Mouse (Mus musculus) embryonic facial prominence, embryonic 10.5 days (tissue): ENCODE measurements at regions not wholly inside any gene's neighbourhood (a gene's known extent, or its start where the extent isn't known, plus 50 kb on each side); places are given as distances from the start of the nearest gene placed in this dataset.
"Not testable (repeated sequence)": the region's sequence is repeated elsewhere in the genome, so short reads cannot be mapped to it uniquely, and the experiment has no call there.

Experiments
- DNase-seq: peaks from one replicate; pipeline ENCODE4 v3.0.0-alpha.2; 2017; ENCODE audit warnings: low spot score
- H3K27ac ChIP-seq: fragments of 300-500 bp; sonication (generic); replicated peaks from 2 replicates; pipeline ENCODE4 v1.5.1; 2016; ENCODE audit warnings: mild to moderate bottlenecking
- H3K27me3 ChIP-seq: fragments of 300-500 bp; sonication (generic); replicated peaks from 2 replicates; pipeline ENCODE4 v1.6.1; 2016; ENCODE audit warnings: low read depth, mild to moderate bottlenecking; ENCODE audit not compliant: poor library complexity, severe bottlenecking
- H3K36me3 ChIP-seq: fragments of 300-500 bp; sonication (generic); replicated peaks from 2 replicates; pipeline ENCODE4 v1.6.1; 2016; ENCODE audit warnings: mild to moderate bottlenecking, moderate library complexity
- H3K4me1 ChIP-seq: fragments of 300-500 bp; sonication (generic); 2 replicates; pipeline ENCODE4 v1.6.1; 2016
- H3K4me3 ChIP-seq: fragments of 300-500 bp; sonication (generic); 2 replicates; pipeline ENCODE4 v1.5.1; 2016; ENCODE audit warnings: mild to moderate bottlenecking, moderate library complexity
- H3K9me3 ChIP-seq: fragments of 300-500 bp; sonication (generic); 2 replicates; pipeline ENCODE4 v1.6.1; 2016; ENCODE audit warnings: mild to moderate bottlenecking
- WGBS: fragments of 180-500 bp; shearing (Covaris S2); methylation state at CpG from one replicate; pipeline ENCODE4 v1.1.7; 2016; 5-methylcytosine and 5-hydroxymethylcytosine counted together

DNA sequence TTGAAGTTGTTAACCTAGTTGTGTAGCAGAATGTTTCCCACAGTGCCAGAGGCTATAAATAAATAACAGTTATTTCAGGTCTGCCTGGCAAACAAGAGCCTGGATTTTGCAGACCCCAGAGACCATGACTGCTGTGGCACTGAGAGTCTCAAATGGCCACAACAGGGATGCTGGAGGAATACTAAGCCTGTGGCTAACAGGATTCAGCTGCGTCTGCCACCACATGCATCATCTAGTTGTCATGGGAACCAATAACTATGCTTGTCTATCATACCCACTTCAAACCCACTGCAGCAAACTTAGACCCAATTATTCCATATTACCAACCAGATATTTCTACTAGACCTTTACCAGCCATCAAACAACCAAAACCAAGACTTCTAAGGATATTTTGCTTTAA, 385.4 kb downstream of the Mat2b start:
- Histone ChIP-seq H3K36me3 (no peaks in the 10 kb centered on the region), H3K27me3 (no peaks in the 10 kb centered on the region), H3K4me1 (no peaks in the 10 kb centered on the region), H3K27ac (no peak overlapping the region), H3K4me3 (no peak overlapping the region), H3K9me3 (no peaks in the 10 kb centered on the region)
- WGBS = 39% methylated on average over 1 of the region's 1 CpGs
- DNase-seq = peak; percentile 13

GRCm38 (mm10) chr11:40302568-40302967, 392.4 kb downstream of the Mat2b start:
- Histone ChIP-seq H3K27me3 (no peaks in the 10 kb centered on the region), H3K4me1 (no peaks in the 10 kb centered on the region), H3K9me3 (no peaks in the 10 kb centered on the region), H3K36me3 (no peaks in the 10 kb centered on the region), H3K27ac (no peak overlapping the region), H3K4me3 (no peak overlapping the region)
- DNase-seq = no peak
- 93% methylated on average over 2 of the region's 2 CpGs for WGBS

DNA sequence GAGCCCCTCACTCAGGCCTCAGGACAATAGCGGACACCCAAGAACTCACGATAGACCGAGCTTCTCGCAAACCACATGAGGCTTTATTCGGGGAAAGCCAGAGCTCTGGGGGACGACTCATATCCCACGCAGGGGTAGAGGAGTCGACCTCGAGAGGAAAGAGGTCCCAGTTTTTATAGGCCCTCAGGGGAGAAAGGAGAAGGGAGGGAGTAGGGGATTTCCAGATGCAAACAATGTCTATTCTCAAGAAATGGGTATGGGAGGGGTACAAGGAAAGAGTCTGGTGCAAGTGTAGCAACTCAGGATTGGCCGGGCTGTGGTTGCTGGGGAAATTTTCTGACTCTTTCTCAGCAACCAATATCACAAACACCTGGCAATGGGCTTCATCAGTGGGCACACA, 395.0 kb downstream of the Mat2b start:
- H3K27me3 ChIP-seq, H3K9me3 ChIP-seq, H3K36me3 ChIP-seq, DNase-seq, H3K4me3 ChIP-seq, H3K27ac ChIP-seq, H3K4me1 ChIP-seq: not testable (repeated sequence)
- WGBS = 73% methylated on average over 10 of the region's 10 CpGs

DNA sequence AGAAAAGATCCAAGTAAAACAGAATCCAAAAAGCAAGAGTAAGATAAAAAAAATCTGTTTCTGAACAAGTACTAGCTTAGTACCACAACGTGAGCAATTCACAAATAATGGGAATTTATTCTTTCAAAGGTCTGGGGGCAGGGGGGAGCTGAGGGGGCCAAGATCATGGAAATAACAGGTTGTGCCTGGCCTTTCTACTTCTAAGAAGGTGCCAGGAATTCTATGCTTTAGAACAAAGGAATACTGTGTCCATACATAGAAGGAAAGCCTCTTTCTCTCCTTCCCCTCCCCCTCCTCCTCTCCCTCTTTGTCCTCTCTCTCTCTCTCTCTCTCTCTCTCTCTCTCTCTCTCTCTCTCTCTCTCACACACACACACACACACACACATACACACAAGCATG, 408.1 kb downstream of the Mat2b start:
- Histone ChIP-seq H3K36me3 (no peaks in the 10 kb centered on the region), H3K27ac (no peak overlapping the region), H3K4me3 (no peak overlapping the region), H3K4me1 (no peaks in the 10 kb centered on the region), H3K9me3 (no peaks in the 10 kb centered on the region), H3K27me3 (no peaks in the 10 kb centered on the region)
- 42% methylated on average over 1 of the region's 1 CpGs for WGBS
- DNase-seq = no peak

- no peak overlapping the region for H3K4me3 ChIP-seq
- no peaks in the 10 kb centered on the region for H3K36me3 ChIP-seq
- no peaks in the 10 kb centered on the region for H3K4me1 ChIP-seq
- no peaks in the 10 kb centered on the region for H3K27me3 ChIP-seq
- 70% methylated on average over 4 of the region's 4 CpGs for WGBS
- DNase-seq = no peak
- no peak overlapping the region for H3K27ac ChIP-seq
- no peaks in the 10 kb centered on the region for H3K9me3 ChIP-seq
Observed at GRCm38 (mm10) chr11:40286391-40286790, 408.6 kb downstream of the Mat2b start.

DNA sequence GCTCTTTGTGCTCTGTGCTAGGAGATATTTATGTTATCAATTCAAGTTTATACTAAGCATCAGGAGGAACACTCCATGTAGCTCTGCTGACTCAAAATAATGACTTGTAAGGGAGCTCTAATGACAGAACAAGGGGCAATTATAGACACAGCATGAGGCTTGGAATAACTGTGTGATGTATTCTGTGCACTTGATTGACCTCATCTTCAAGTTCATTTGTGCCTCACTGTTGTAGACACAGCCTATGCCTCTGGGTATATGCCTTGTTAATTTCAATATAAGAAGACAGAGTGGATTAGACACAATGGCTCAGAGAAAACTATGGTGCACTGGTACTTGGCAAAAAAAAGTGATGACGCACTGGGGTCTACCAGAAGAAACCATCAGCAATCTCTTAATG, 418.3 kb downstream of the Mat2b start:
- no peaks in the 10 kb centered on the region for H3K36me3 ChIP-seq
- H3K27ac ChIP-seq = no peak overlapping the region
- no peaks in the 10 kb centered on the region for H3K9me3 ChIP-seq
- DNase-seq = no peak
- H3K4me3 ChIP-seq = no peak overlapping the region
- 89% methylated on average over 1 of the region's 1 CpGs for WGBS
- no peaks in the 10 kb centered on the region for H3K4me1 ChIP-seq
- H3K27me3 ChIP-seq = no peaks in the 10 kb centered on the region

GRCm38 (mm10) chr11:40253123-40253522, 441.9 kb downstream of the Mat2b start:
- DNase-seq = no peak
- WGBS = 88% methylated on average over 12 of the region's 12 CpGs
- no peaks in the 10 kb centered on the region for H3K9me3 ChIP-seq
- H3K27ac ChIP-seq = no peak overlapping the region
- peaks cover 6% of the 10 kb centered on the region; the same call in 1 of the 2 replicates for H3K4me1 ChIP-seq
- H3K4me3 ChIP-seq = no peak overlapping the region
- H3K27me3 ChIP-seq = no peaks in the 10 kb centered on the region
- no peaks in the 10 kb centered on the region for H3K36me3 ChIP-seq

DNA sequence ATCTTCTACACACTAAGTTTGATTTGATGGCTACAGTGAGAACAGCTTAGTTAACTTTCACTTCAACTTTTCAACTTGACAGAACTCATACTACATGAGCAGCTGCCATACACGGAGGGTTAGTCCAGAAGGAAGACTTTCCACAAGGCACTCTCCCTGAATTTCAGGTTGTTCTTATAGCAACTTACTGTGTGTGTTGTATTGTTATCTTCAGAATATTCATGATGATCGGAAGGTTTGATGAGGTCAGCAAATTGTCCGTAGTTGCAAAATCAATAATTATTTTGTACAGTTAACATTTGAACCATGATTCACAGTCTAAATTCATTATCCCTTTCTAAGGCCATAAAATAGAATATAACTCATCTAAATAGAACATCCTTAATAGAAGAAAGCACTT, 442.6 kb downstream of the Mat2b start:
- no peaks in the 10 kb centered on the region for H3K36me3 ChIP-seq
- DNase-seq = no peak
- 89% methylated on average over 3 of the region's 3 CpGs for WGBS
- H3K4me3 ChIP-seq = no peak overlapping the region
- 0 out of 2 replicates have a peak, but pooled peaks cover 2% of the 10 kb centered on the region for H3K4me1 ChIP-seq
- H3K27me3 ChIP-seq = no peaks in the 10 kb centered on the region
- H3K9me3 ChIP-seq = no peaks in the 10 kb centered on the region
- no peak overlapping the region for H3K27ac ChIP-seq

- H3K27me3 ChIP-seq = no peaks in the 10 kb centered on the region
- H3K27ac ChIP-seq = no peak overlapping the region
- no peaks in the 10 kb centered on the region for H3K4me1 ChIP-seq
- no peak overlapping the region for H3K4me3 ChIP-seq
- 83% methylated on average over 2 of the region's 2 CpGs for WGBS
- no peaks in the 10 kb centered on the region for H3K36me3 ChIP-seq
- DNase-seq = no peak
- no peaks in the 10 kb centered on the region for H3K9me3 ChIP-seq
Observed at GRCm38 (mm10) chr11:40251131-40251530, 443.9 kb downstream of the Mat2b start.

DNA sequence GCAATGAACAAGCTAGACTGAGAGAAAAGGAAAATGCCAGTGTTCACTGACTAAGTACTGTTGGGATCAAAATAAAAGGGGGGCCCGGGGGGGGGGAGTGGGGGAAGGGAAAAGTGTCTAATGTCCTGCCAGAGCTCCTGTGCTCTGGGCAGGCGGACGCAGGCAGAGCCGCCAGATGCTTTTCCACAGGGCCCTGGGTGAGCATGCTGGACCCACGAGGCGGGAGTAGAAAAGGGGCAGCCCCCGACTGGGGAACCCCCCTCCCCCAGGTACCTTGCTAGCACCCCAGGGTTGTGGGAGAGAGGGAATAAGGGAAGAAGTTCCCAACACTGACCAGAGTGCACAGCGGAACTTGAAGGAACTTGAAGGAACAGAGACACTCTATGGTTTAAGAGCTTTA, 478.6 kb downstream of the Mat2b start:
- peak; percentile 8 for DNase-seq
- WGBS = 51% methylated on average over 8 of the region's 8 CpGs

More for the DNA sequence above, 478.6 kb downstream of the Mat2b start:
- no peak overlapping the region for H3K27ac ChIP-seq
- no peaks in the 10 kb centered on the region for H3K36me3 ChIP-seq
- no peaks in the 10 kb centered on the region for H3K27me3 ChIP-seq
- no peaks in the 10 kb centered on the region for H3K9me3 ChIP-seq
- H3K4me1 ChIP-seq = no peaks in the 10 kb centered on the region
- H3K4me3 ChIP-seq = no peak overlapping the region
